Mouse (Mus musculus): ENCODE results near the gene Sh3tc1.

- TF ChIP-seq POLR2A (IDR thresholded peaks at IDR 0.05; ENCODE audit: borderline replicate concordance, extremely low read depth, insufficient read depth, insufficient read length, poor library complexity, severe bottlenecking) (no peak), CTCF (IDR thresholded peaks at IDR 0.05; ENCODE audit: borderline replicate concordance, extremely low read depth, insufficient read depth, insufficient read length) (no peak)
Measured at GRCm38 (mm10) chr5:35710931-35711330, 28.9 kb downstream of the Sh3tc1 start.

All from brain, embryonic 14.5 days (tissue).